Mouse (Mus musculus): Measurements from ENCODE around the gene Mmp20.

DNA sequence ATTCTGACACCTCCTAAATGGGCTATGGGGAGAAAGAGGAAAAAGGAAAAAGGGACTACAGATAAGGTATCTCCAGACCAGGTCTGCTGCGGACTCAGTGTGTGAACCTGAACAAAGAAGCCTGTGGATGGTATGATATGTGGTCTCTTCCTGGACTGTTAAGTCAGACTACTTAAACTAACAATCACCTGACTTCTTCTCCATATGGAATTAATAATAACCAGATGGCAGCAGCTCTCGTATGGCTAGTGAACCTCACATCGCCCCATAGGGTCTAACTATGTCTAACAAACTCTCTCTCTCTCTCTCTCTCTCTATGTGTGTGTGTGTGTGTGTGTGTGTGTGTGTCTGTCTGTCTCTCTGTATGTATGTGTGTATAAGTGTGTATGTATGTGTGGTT, 65.9 kb downstream of the Mmp20 start:
- TF ChIP-seq CTCF (IDR thresholded peaks at IDR 0.05): no peak
- TF ChIP-seq POLR2A (IDR thresholded peaks at IDR 0.05; ENCODE audit: insufficient read depth, low read depth, low read length): no peak
- no peak for TF ChIP-seq EP300 (IDR thresholded peaks at IDR 0.05; ENCODE audit: insufficient read depth, low read depth, low read length)

Data from heart, adult 2 months (tissue).